In the genomic region with DNA sequence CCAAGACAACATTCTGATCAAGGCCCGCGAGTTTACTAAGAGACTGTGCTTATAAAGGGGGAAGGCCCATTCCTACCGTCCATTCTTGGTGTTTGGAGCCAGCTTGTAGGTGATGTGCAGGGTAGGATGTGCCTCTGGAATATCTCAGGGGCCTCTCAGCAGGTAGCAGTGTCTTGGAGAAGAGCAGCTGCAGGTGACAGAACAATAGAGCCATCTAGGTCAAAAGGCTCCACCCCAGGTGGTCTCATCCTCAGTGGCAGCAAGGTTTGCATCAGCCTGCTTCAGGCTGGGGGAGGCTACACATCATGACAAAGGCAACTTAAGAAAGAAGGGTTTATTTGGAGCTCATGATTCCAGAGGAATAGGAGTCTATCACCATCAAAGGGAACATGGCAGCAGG, we compare ENCODE assay signal across 14 mouse cellular contexts. TPM values are rescaled to one million over a fixed set of nuclear protein-coding genes. Genes with fewer than 3 reads are reported as not detected.
"Had no signal": no experiment of that assay in that cellular context is flagged by ENCODE, and none has a peak within 500 bp of the region (broad histone marks: within the 10 kb centered on the region; RNA-seq: fewer than 3 reads in every experiment).

No protein-coding gene starts in this region.

RNA-seq across cellular contexts. Expression of a gene that starts 37.3 kb away (rescaled TPM):
- polyA plus RNA-seq: lung, embryonic 14.5 days; lung, embryonic 16.5 days; midbrain, embryonic 10.5 days; midbrain, embryonic 12.5 days; midbrain, embryonic 14.5 days; midbrain, embryonic 16.5 days; myocyte; neural tube, embryonic 11.5 days; neural tube, embryonic 13.5 days; neural tube, embryonic 15.5 days; small intestine, adult 2 months; stomach, embryonic 14.5 days; stomach, embryonic 16.5 days; thymus, adult 2 months had no signal
